Mouse (Mus musculus) c-Kit-negative CD71-positive TER-119-positive erythroid progenitor cells, embryonic 14.5 days (primary cell): ENCODE data around the gene Six2.

Source experiments
- DNase-seq: peaks from one replicate; pipeline ENCODE4 v3.0.0-alpha.2; 2013; ENCODE audit warnings: low read depth, low spot score

Gene Six2

GRCm38 (mm10) chr17:85664202-85664601 is 23.9 kb downstream of the Six2 start:
- no peak for DNase-seq

- DNase-seq = no peak
Observed at GRCm38 (mm10) chr17:85661521-85661920, 26.6 kb downstream of the Six2 start.

- DNase-seq = no peak
Observed at GRCm38 (mm10) chr17:85660016-85660415, 28.1 kb downstream of the Six2 start.

- no peak for DNase-seq
Observed at GRCm38 (mm10) chr17:85645718-85646665, 42.1 kb downstream of the Six2 start.

GRCm38 (mm10) chr17:85645312-85645711 is 42.8 kb downstream of the Six2 start:
- DNase-seq = no peak

GRCm38 (mm10) chr17:85637876-85638275 is 50.2 kb downstream of the Six2 start:
- no peak for DNase-seq
